Mouse (Mus musculus) C2C12 (cell line): Measurements from ENCODE around the gene Dedd2. TPM values are rescaled to one million over a fixed set of nuclear protein-coding genes. Genes with fewer than 3 reads are reported as not detected.

Source experiments
- H3K27me3 ChIP-seq: one replicate; pipeline ENCODE4 v1.6.1; 2011; ENCODE audit not compliant: control insufficient read depth, insufficient read depth, insufficient read length
- H3K36me3 ChIP-seq: one replicate; pipeline ENCODE4 v1.6.1; 2011; ENCODE audit not compliant: control insufficient read depth, insufficient read depth
- H3K4me3 ChIP-seq: one replicate; pipeline ENCODE4 v1.5.1; 2011; ENCODE audit warnings: mild to moderate bottlenecking, control low read depth; ENCODE audit not compliant: poor library complexity, insufficient read depth, severe bottlenecking
- H3K79me2 ChIP-seq: one replicate; pipeline ENCODE4 v1.6.1; 2011; ENCODE audit not compliant: control insufficient read depth, insufficient read depth
- H3K79me3 ChIP-seq: one replicate; pipeline ENCODE4 v1.6.1; 2011; ENCODE audit warnings: low read depth, control low read depth
- H3ac ChIP-seq: one replicate; pipeline ENCODE3; 2011; ENCODE audit warnings: low read depth; ENCODE audit not compliant: control insufficient read depth, insufficient read length
- CEBPB ChIP-seq: IDR thresholded peaks from one replicate; pipeline ENCODE4 v1.6.1; 2011; ENCODE audit warnings: low read depth, mild to moderate bottlenecking, control low read depth, moderate library complexity
- CTCF ChIP-seq: IDR thresholded peaks from one replicate; pipeline ENCODE4 v1.5.1; 2011; ENCODE audit not compliant: control insufficient read depth, insufficient read depth, insufficient read length
- FOSL1 ChIP-seq: IDR thresholded peaks from one replicate; pipeline ENCODE4 v1.8.0; 2011; ENCODE audit warnings: mild to moderate bottlenecking, low read length; ENCODE audit not compliant: poor library complexity, insufficient read depth, severe bottlenecking
- MAX ChIP-seq: IDR thresholded peaks from one replicate; pipeline ENCODE4 v1.6.1; 2011; ENCODE audit warnings: mild to moderate bottlenecking, control low read depth
- MYOD1 ChIP-seq: IDR thresholded peaks from one replicate; pipeline ENCODE4 v1.6.1; 2011; ENCODE audit warnings: low read depth; ENCODE audit not compliant: control insufficient read depth, insufficient read length
- MYOG ChIP-seq: IDR thresholded peaks from one replicate; pipeline ENCODE4 v1.6.1; 2011; ENCODE audit not compliant: control insufficient read depth, insufficient read length; ENCODE audit errors: extremely low read depth
- USF1 ChIP-seq: IDR thresholded peaks from one replicate; pipeline ENCODE4 v1.6.1; 2011; ENCODE audit warnings: low read depth, mild to moderate bottlenecking, control low read depth, moderate library complexity
- polyA plus RNA-seq: library from polyadenylated mRNA; unstranded; fragments of >200 nt; fragmentation: generic; extraction: Trizol; gene quantifications from one replicate; pipeline ENCODE4 v1.2.1, GENCODE M21; 2012; ENCODE audit warnings: missing spikeins

Dedd2 gene
- polyA plus RNA-seq, 1 experiment = 5.3 TPM

GRCm38 (mm10) chr7:25179606-25180161 lies 40.7 kb downstream of the Dedd2 start, which contains the start of gene Pou2f2:
TSS of gene Pou2f2 (minus strand) at chr7:25179726.
- no peak within 1 kb of the TSS for H3ac ChIP-seq
- TF ChIP-seq CTCF (peak; percentile 21), FOSL1 (no peak)
- H3K79me3 ChIP-seq = no peaks in the 10 kb centered on the region
- no peak within 1 kb of the TSS for H3K4me3 ChIP-seq
- no peaks in the 10 kb centered on the region for H3K36me3 ChIP-seq
- no peaks in the 10 kb centered on the region for H3K79me2 ChIP-seq
- H3K27me3 ChIP-seq = peaks cover 65% of the 10 kb centered on the region

- H3ac ChIP-seq = no peak overlapping the region
- H3K27me3 ChIP-seq = peaks cover 71% of the 10 kb centered on the region
Measured at GRCm38 (mm10) chr7:25178787-25179605, 41.4 kb downstream of the Dedd2 start.

GRCm38 (mm10) chr7:25178317-25178716 lies 42.1 kb downstream of the Dedd2 start:
- Histone ChIP-seq H3K4me3 (no peak overlapping the region), H3K36me3 (no peaks in the 10 kb centered on the region), H3K79me3 (no peaks in the 10 kb centered on the region), H3K79me2 (no peaks in the 10 kb centered on the region), H3ac (no peak overlapping the region), H3K27me3 (peaks cover 78% of the 10 kb centered on the region)
- TF ChIP-seq CEBPB = no peak
- no peak for TF ChIP-seq MYOD1
- TF ChIP-seq MAX = no peak
- no peak for TF ChIP-seq USF1
- no peak for TF ChIP-seq CTCF
- TF ChIP-seq FOSL1 = no peak

More at GRCm38 (mm10) chr7:25178787-25179605, 41.4 kb downstream of the Dedd2 start:
- H3K36me3 ChIP-seq = no peaks in the 10 kb centered on the region
- no peaks in the 10 kb centered on the region for H3K79me2 ChIP-seq
- no peak overlapping the region for H3K4me3 ChIP-seq
- no peaks in the 10 kb centered on the region for H3K79me3 ChIP-seq
- TF ChIP-seq FOSL1 = no peak

- TF ChIP-seq MAX = no peak
- no peak for TF ChIP-seq CEBPB
- TF ChIP-seq FOSL1 = no peak
- no peak for TF ChIP-seq USF1
- TF ChIP-seq MYOG = no peak
- no peak for TF ChIP-seq CTCF
- no peak for TF ChIP-seq MYOD1
- Histone ChIP-seq H3K79me2 (no peaks in the 10 kb centered on the region), H3K27me3 (peaks cover 90% of the 10 kb centered on the region), H3K36me3 (no peaks in the 10 kb centered on the region), H3ac (no peak overlapping the region), H3K79me3 (no peaks in the 10 kb centered on the region), H3K4me3 (no peak overlapping the region)
Measured at GRCm38 (mm10) chr7:25174343-25174742, 46.1 kb downstream of the Dedd2 start.

GRCm38 (mm10) chr7:25172669-25173068 lies 47.7 kb downstream of the Dedd2 start:
- no peaks in the 10 kb centered on the region for H3K79me2 ChIP-seq
- no peaks in the 10 kb centered on the region for H3K36me3 ChIP-seq
- no peaks in the 10 kb centered on the region for H3K79me3 ChIP-seq
- H3ac ChIP-seq = no peak overlapping the region
- TF ChIP-seq FOSL1 (no peak), CEBPB (no peak), CTCF (no peak), MYOG (no peak), MAX (no peak), USF1 (no peak), MYOD1 (no peak)
- H3K4me3 ChIP-seq = no peak overlapping the region
- peaks cover 92% of the 10 kb centered on the region for H3K27me3 ChIP-seq

GRCm38 (mm10) chr7:25170583-25170982 lies 49.8 kb downstream of the Dedd2 start:
- Histone ChIP-seq H3K79me2 (no peaks in the 10 kb centered on the region), H3K4me3 (no peak overlapping the region), H3K27me3 (peaks cover 76% of the 10 kb centered on the region), H3K36me3 (no peaks in the 10 kb centered on the region), H3K79me3 (no peaks in the 10 kb centered on the region), H3ac (no peak overlapping the region)
- TF ChIP-seq FOSL1 (no peak), MYOD1 (no peak), MAX (no peak), USF1 (no peak), CTCF (no peak), CEBPB (no peak), MYOG (no peak)
